Mouse (Mus musculus) heart, embryonic 16.5 days (tissue): Measurements from ENCODE around the gene Flad1. TPM values are rescaled to one million over a fixed set of nuclear protein-coding genes. Genes with fewer than 3 reads are reported as not detected.

Experiments
- ATAC-seq: fragments of 200-750 bp; cut with Nextera tagmentation; replicated peaks from 2 replicates; pipeline ENCODE4 v1.8.0; 2017; ENCODE audit warnings: moderate number of reproducible peaks; ENCODE audit not compliant: insufficient read depth, low FRiP score; ENCODE audit errors: extremely low read depth
- H3K27ac ChIP-seq: fragments of 300-500 bp; sonication (generic); 2 replicates; pipeline ENCODE4 v1.5.1; 2014; ENCODE audit warnings: mild to moderate bottlenecking, low read length, control low read depth, moderate library complexity
- H3K27me3 ChIP-seq: fragments of 300-500 bp; sonication (generic); 2 replicates; pipeline ENCODE4 v1.6.1; 2014; ENCODE audit warnings: low read length, mixed read lengths; ENCODE audit not compliant: control insufficient read depth, insufficient read depth
- H3K36me3 ChIP-seq: fragments of 300-500 bp; sonication (generic); 2 replicates; pipeline ENCODE4 v1.6.1; 2014; ENCODE audit not compliant: control insufficient read depth, insufficient read depth
- H3K4me1 ChIP-seq: fragments of 300-500 bp; sonication (generic); 2 replicates; pipeline ENCODE4 v1.6.1; 2014; ENCODE audit warnings: low read length, mixed read lengths; ENCODE audit not compliant: control insufficient read depth, insufficient read depth
- H3K4me2 ChIP-seq: fragments of 300-500 bp; sonication (generic); 2 replicates; pipeline ENCODE4 v1.6.1; 2014; ENCODE audit warnings: low read depth, mild to moderate bottlenecking, control low read depth, low read length
- H3K4me3 ChIP-seq: fragments of 300-500 bp; sonication (generic); 2 replicates; pipeline ENCODE4 v1.5.1; 2014; ENCODE audit warnings: mild to moderate bottlenecking, control low read depth, low read length
- H3K9ac ChIP-seq: fragments of 300-500 bp; sonication (generic); 2 replicates; pipeline ENCODE4 v1.6.1; 2014; ENCODE audit warnings: low read length, control low read depth
- H3K9me3 ChIP-seq: fragments of 300-500 bp; sonication (generic); replicated peaks from 2 replicates; pipeline ENCODE4 v1.6.1; 2016; ENCODE audit warnings: low read length; ENCODE audit not compliant: control insufficient read depth
- WGBS: fragments of 180-500 bp; shearing (Covaris S2); extraction: QIAGEN DNeasy Blood & Tissue Kit; methylation state at CpG from one replicate; pipeline ENCODE4 v1.1.7; 2014; 5-methylcytosine and 5-hydroxymethylcytosine counted together
- polyA plus RNA-seq: library from polyadenylated mRNA; unstranded; fragments of >200 nt; fragmentation: Nextera tagmentation; extraction: Ambion mirVana; gene quantifications from 2 replicates; pipeline ENCODE4 v1.2.1, GENCODE M21; 2015

Flad1 gene
- polyA plus RNA-seq, 1 experiment from 2014 or later, result 38.8 TPM

- H3K27me3 ChIP-seq, result no peaks in the 10 kb centered on the region
- no peak overlapping the region for H3K9ac ChIP-seq
- no peaks in the 10 kb centered on the region for H3K36me3 ChIP-seq
- no peak overlapping the region for H3K27ac ChIP-seq
- H3K4me2 ChIP-seq, result no peak overlapping the region
- H3K9me3 ChIP-seq, result no peaks in the 10 kb centered on the region
- 65% methylated on average over 20 of the region's 20 CpGs for WGBS
- no peak for ATAC-seq
- H3K4me1 ChIP-seq, result no peaks in the 10 kb centered on the region
- H3K4me3 ChIP-seq, result no peak overlapping the region
Observed at GRCm38 (mm10) chr3:89365486-89366414, 45.9 kb downstream of the Flad1 start.

- Histone ChIP-seq H3K36me3 (no peaks in the 10 kb centered on the region), H3K27me3 (no peaks in the 10 kb centered on the region), H3K4me2 (no peak within 1 kb of the TSS), H3K9ac (no peak within 1 kb of the TSS), H3K4me1 (no peaks in the 10 kb centered on the region), H3K27ac (no peak within 1 kb of the TSS), H3K9me3 (no peaks in the 10 kb centered on the region), H3K4me3 (no peak within 1 kb of the TSS)
- ATAC-seq, result no peak
- 86% methylated on average over 11 of the region's 11 CpGs for WGBS
Observed at GRCm38 (mm10) chr3:89365153-89365485, 46.6 kb downstream of the Flad1 start, which contains the start of gene Dcst1. Gene Dcst1, minus strand, starts transcription at chr3:89365253.

GRCm38 (mm10) chr3:89364631-89365030 lies 47.0 kb downstream of the Flad1 start:
- no peak for ATAC-seq
- no peak overlapping the region for H3K4me2 ChIP-seq
- WGBS, result 67% methylated on average over 8 of the region's 8 CpGs
- no peak overlapping the region for H3K4me3 ChIP-seq
- H3K27me3 ChIP-seq, result no peaks in the 10 kb centered on the region
- no peak overlapping the region for H3K9ac ChIP-seq
- no peaks in the 10 kb centered on the region for H3K36me3 ChIP-seq
- H3K27ac ChIP-seq, result no peak overlapping the region
- H3K4me1 ChIP-seq, result no peaks in the 10 kb centered on the region
- no peaks in the 10 kb centered on the region for H3K9me3 ChIP-seq

GRCm38 (mm10) chr3:89361675-89362074 lies 50.0 kb downstream of the Flad1 start, which contains the start of gene Dcst2:
Gene Dcst2, plus strand, starts transcription at chr3:89361975.
- H3K27me3 ChIP-seq, result no peaks in the 10 kb centered on the region
- ATAC-seq, result no peak
- no peak within 1 kb of the TSS for H3K27ac ChIP-seq
- no peaks in the 10 kb centered on the region for H3K4me1 ChIP-seq
- 83% methylated on average over 7 of the region's 7 CpGs for WGBS
- no peak within 1 kb of the TSS for H3K9ac ChIP-seq
- H3K4me2 ChIP-seq, result no peak within 1 kb of the TSS
- no peaks in the 10 kb centered on the region for H3K9me3 ChIP-seq
- no peaks in the 10 kb centered on the region for H3K36me3 ChIP-seq
- H3K4me3 ChIP-seq, result no peak within 1 kb of the TSS

GRCm38 (mm10) chr3:89360237-89360636 lies 51.4 kb downstream of the Flad1 start:
- Histone ChIP-seq H3K27me3 (0 out of 2 replicates have a peak, but pooled peaks cover 4% of the 10 kb centered on the region), H3K27ac (no peak overlapping the region), H3K4me1 (no peaks in the 10 kb centered on the region), H3K36me3 (no peaks in the 10 kb centered on the region), H3K9me3 (no peaks in the 10 kb centered on the region), H3K9ac (no peak overlapping the region), H3K4me3 (no peak overlapping the region), H3K4me2 (no peak overlapping the region)
- WGBS, result 56% methylated on average over 3 of the region's 3 CpGs
- ATAC-seq, result no peak

GRCm38 (mm10) chr3:89359630-89360029 lies 52.0 kb downstream of the Flad1 start:
- Histone ChIP-seq H3K27ac (no peak overlapping the region), H3K4me1 (no peaks in the 10 kb centered on the region), H3K4me2 (no peak overlapping the region), H3K4me3 (no peak overlapping the region), H3K9ac (no peak overlapping the region), H3K27me3 (0 out of 2 replicates have a peak, but pooled peaks cover 4% of the 10 kb centered on the region), H3K36me3 (no peaks in the 10 kb centered on the region), H3K9me3 (no peaks in the 10 kb centered on the region)
- no peak for ATAC-seq
- 71% methylated on average over 6 of the region's 6 CpGs for WGBS

GRCm38 (mm10) chr3:89356029-89356428 lies 55.6 kb downstream of the Flad1 start:
- no peaks in the 10 kb centered on the region for H3K36me3 ChIP-seq
- H3K27me3 ChIP-seq, result peaks cover 16% of the 10 kb centered on the region
- H3K27ac ChIP-seq, result no peak overlapping the region
- no peaks in the 10 kb centered on the region for H3K4me1 ChIP-seq
- no peak for ATAC-seq
- H3K9me3 ChIP-seq, result no peaks in the 10 kb centered on the region
- 63% methylated on average over 9 of the region's 9 CpGs for WGBS
- no peak overlapping the region for H3K4me2 ChIP-seq
- H3K4me3 ChIP-seq, result no peak overlapping the region
- H3K9ac ChIP-seq, result no peak overlapping the region

- H3K9ac ChIP-seq, result no peak overlapping the region
- H3K27ac ChIP-seq, result no peak overlapping the region
Observed at GRCm38 (mm10) chr3:89355512-89355902, 56.2 kb downstream of the Flad1 start.

GRCm38 (mm10) chr3:89354816-89355511 lies 56.7 kb downstream of the Flad1 start:
- Histone ChIP-seq H3K4me3 (no peak overlapping the region), H3K4me1 (peaks cover 6% of the 10 kb centered on the region; the same call in 1 of the 2 replicates), H3K27me3 (peaks cover 16% of the 10 kb centered on the region), H3K4me2 (no peak overlapping the region), H3K9me3 (no peaks in the 10 kb centered on the region), H3K9ac (no peak overlapping the region), H3K36me3 (no peaks in the 10 kb centered on the region), H3K27ac (no peak overlapping the region; the same call in 1 of the 2 replicates)
- 17% methylated on average over 5 of the region's 5 CpGs for WGBS
- ATAC-seq, result peak; percentile 25; the same call in 1 of the 2 replicates

More at GRCm38 (mm10) chr3:89355512-89355902, 56.2 kb downstream of the Flad1 start:
- peaks cover under 1% of the 10 kb centered on the region; the same call in 1 of the 2 replicates for H3K4me1 ChIP-seq
- H3K36me3 ChIP-seq, result no peaks in the 10 kb centered on the region
- no peak overlapping the region for H3K4me2 ChIP-seq
- H3K4me3 ChIP-seq, result no peak overlapping the region
- ATAC-seq, result no peak
- no peaks in the 10 kb centered on the region for H3K9me3 ChIP-seq
- peaks cover 16% of the 10 kb centered on the region for H3K27me3 ChIP-seq
- 74% methylated on average over 6 of the region's 6 CpGs for WGBS
